Comparison of ENCODE assay signal across 8 mouse cellular contexts in the genomic region with DNA sequence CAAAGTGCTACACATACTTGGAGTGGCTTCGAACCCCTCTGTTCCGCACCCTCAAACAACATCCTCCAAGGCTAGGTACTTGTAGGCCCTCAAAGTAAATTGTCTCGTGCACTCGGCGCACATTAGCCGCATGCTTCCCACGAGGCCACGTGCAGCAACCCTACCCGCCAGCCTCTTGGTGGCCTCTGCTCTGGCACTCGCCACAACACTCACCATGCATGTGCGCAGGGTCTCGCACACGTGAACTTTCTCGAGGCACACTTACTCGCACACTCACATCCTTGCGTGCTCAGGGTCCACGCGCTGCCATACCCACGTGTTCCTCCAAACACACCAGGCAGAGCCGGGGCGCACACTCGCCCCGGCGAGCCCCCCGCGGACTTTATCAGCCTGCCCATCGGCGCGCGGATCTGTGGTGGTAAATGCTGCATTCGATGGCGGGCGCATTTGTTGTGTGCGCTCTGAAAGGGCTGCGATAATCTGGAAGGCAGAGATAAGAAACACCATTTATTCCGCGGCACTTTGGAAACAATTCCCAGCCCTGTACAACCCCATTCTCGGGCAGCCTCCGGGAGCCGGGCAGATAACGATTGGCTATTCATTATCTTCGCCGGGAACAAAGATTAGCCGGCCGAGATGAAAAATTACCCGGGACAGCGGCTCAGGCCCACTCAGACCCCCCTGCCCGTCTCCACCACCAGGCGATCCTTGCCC. TPM values are rescaled to one million over a fixed set of nuclear protein-coding genes. Genes with fewer than 3 reads are reported as not detected.
A peak's percentile ranks its signal among the peaks of the same experiment; 100 is the strongest.
DNase-seq lines count a peak whose midpoint lies in the region; ATAC-seq and TF ChIP-seq lines count a peak whose summit lies in the region.

No protein-coding gene starts in this region.

- no peak for TF ChIP-seq CTCF in midbrain, postnatal 0 days (IDR thresholded peaks at IDR 0.05)

- DNase-seq in heart, embryonic 10.5 days (ENCODE audit: low spot score), result no peak
- DNase-seq in heart, postnatal 4 days, result no peak
- no peak for DNase-seq in midbrain, postnatal 0 days (ENCODE audit: low spot score)
- no peak for DNase-seq in gastrocnemius, adult 18-20 months (ENCODE audit: low spot score)
- DNase-seq in gastrocnemius, postnatal 14 days, result no peak
- DNase-seq in right cerebral cortex, adult 2 months (ENCODE audit: low spot score in 2 of 2), result no peak

- H3K27me3 ChIP-seq in heart, embryonic 10.5 days (ENCODE audit: insufficient read depth, poor library complexity, severe bottlenecking), result peaks cover 94% of the 10 kb centered on the region
- H3K27me3 ChIP-seq in forebrain, embryonic 15.5 days, result peaks cover 86% of the 10 kb centered on the region
- peaks cover 96% of the 10 kb centered on the region for H3K27me3 ChIP-seq in limb, embryonic 15.5 days
- peaks cover 44% of the 10 kb centered on the region for H3K27me3 ChIP-seq in midbrain, postnatal 0 days (ENCODE audit: insufficient read depth, low read length)

- no peak overlapping the region; the same call in 1 of the 2 replicates for H3K9ac ChIP-seq in forebrain, embryonic 15.5 days (replicated peaks)
- H3K9ac ChIP-seq in limb, embryonic 15.5 days, result no peak overlapping the region
- H3K9ac ChIP-seq in midbrain, postnatal 0 days (replicated peaks; ENCODE audit: low read length, poor library complexity, severe bottlenecking), result no peak overlapping the region

- no peaks in the 10 kb centered on the region for H3K9me3 ChIP-seq in heart, embryonic 10.5 days
- no peaks in the 10 kb centered on the region for H3K9me3 ChIP-seq in forebrain, embryonic 15.5 days
- no peaks in the 10 kb centered on the region for H3K9me3 ChIP-seq in limb, embryonic 15.5 days
- no peaks in the 10 kb centered on the region for H3K9me3 ChIP-seq in midbrain, postnatal 0 days (ENCODE audit: low read length)

- intact Hi-C loops in gastrocnemius, postnatal 14 days (cut with DNase I; ENCODE audit: low total_unique reads), result loop anchor here (10.0 kb wide), 1 partner anchor 224 kb away; no protein-coding TSS in a partner anchor

- under 1% methylated on average over 49 of the region's 49 CpGs for WGBS in heart, embryonic 10.5 days
- WGBS in forebrain, embryonic 15.5 days, result 2% methylated on average over 49 of the region's 49 CpGs
- WGBS in limb, embryonic 15.5 days, result 5% methylated on average over 49 of the region's 49 CpGs
- 6% methylated on average over 49 of the region's 49 CpGs for WGBS in midbrain, postnatal 0 days

- H3K4me1 ChIP-seq in heart, embryonic 10.5 days, result peaks cover 36% of the 10 kb centered on the region
- peaks cover 33% of the 10 kb centered on the region for H3K4me1 ChIP-seq in forebrain, embryonic 15.5 days
- peaks cover 25% of the 10 kb centered on the region for H3K4me1 ChIP-seq in limb, embryonic 15.5 days
- 0 out of 2 replicates have a peak, but pooled peaks cover 2% of the 10 kb centered on the region for H3K4me1 ChIP-seq in midbrain, postnatal 0 days (ENCODE audit: insufficient read depth, low read length)

- no peaks in the 10 kb centered on the region for H3K36me3 ChIP-seq in heart, embryonic 10.5 days
- no peaks in the 10 kb centered on the region for H3K36me3 ChIP-seq in forebrain, embryonic 15.5 days
- H3K36me3 ChIP-seq in limb, embryonic 15.5 days, result no peaks in the 10 kb centered on the region
- no peaks in the 10 kb centered on the region for H3K36me3 ChIP-seq in midbrain, postnatal 0 days (ENCODE audit: insufficient read depth, low read length)

- peak; percentile 11; the same call in 1 of the 2 replicates for ATAC-seq in forebrain, embryonic 15.5 days (replicated peaks)
- ATAC-seq in limb, embryonic 15.5 days (ENCODE audit: insufficient number of reproducible peaks, low FRiP score, low TSS enrichment, low read depth), result no peak
- ATAC-seq in midbrain, postnatal 0 days (ENCODE audit: low FRiP score), result no peak

- H3K27ac ChIP-seq in heart, embryonic 10.5 days, result no peak overlapping the region
- H3K27ac ChIP-seq in forebrain, embryonic 15.5 days (replicated peaks), result no peak overlapping the region
- no peak overlapping the region for H3K27ac ChIP-seq in limb, embryonic 15.5 days
- H3K27ac ChIP-seq in midbrain, postnatal 0 days (ENCODE audit: low read depth, low read length), result no peak overlapping the region

- H3K4me2 ChIP-seq in forebrain, embryonic 15.5 days (replicated peaks), result peak overlapping the region; percentile 84
- peak overlapping the region; percentile 93; the same call in 1 of the 2 replicates for H3K4me2 ChIP-seq in limb, embryonic 15.5 days
- peak overlapping the region; percentile 65; the same call in 1 of the 2 replicates for H3K4me2 ChIP-seq in midbrain, postnatal 0 days (ENCODE audit: low read depth, low read length, poor library complexity, severe bottlenecking)

- peak overlapping the region; percentile 57 for H3K4me3 ChIP-seq in heart, embryonic 10.5 days
- peak overlapping the region; percentile 54 for H3K4me3 ChIP-seq in forebrain, embryonic 15.5 days
- H3K4me3 ChIP-seq in limb, embryonic 15.5 days, result peak overlapping the region; percentile 54; the same call in 1 of the 2 replicates
- no peak overlapping the region for H3K4me3 ChIP-seq in midbrain, postnatal 0 days (ENCODE audit: low read depth, low read length)

RNA-seq across cellular contexts. Expression of gene Gata2, which starts 3.2 kb away (rescaled TPM):
- 24.5 and 24.8 TPM in 2 replicates for polyA plus RNA-seq in heart, embryonic 10.5 days (2016; fragmentation: Nextera tagmentation; extraction: Ambion mirVana)
- total RNA-seq in heart, postnatal 4 days (2021), result 10 to 100 TPM; 15.2 to 16.8 TPM
- polyA plus RNA-seq in forebrain, embryonic 15.5 days (2015; fragmentation: Nextera tagmentation; extraction: Ambion mirVana), result 2.1 and 2.7 TPM in 2 replicates
- 21.8 and 21.9 TPM in 2 replicates for polyA plus RNA-seq in limb, embryonic 15.5 days (2015; fragmentation: Nextera tagmentation; extraction: Ambion mirVana)
- total RNA-seq in midbrain, postnatal 0 days (2014; rRNA removed), result 9.2 and 19.3 TPM in 2 replicates
- polyA plus RNA-seq in midbrain, postnatal 0 days (2015; fragmentation: Nextera tagmentation; extraction: Ambion mirVana), result 17.2 and 18.5 TPM in 2 replicates
- 1 to 10 TPM; 5.7 to 6.6 TPM for total RNA-seq in gastrocnemius, adult 18-20 months (2021)
- 1 to 10 TPM; 5.4 to 7.4 TPM for total RNA-seq in gastrocnemius, postnatal 14 days (2021)

RNA-seq across cellular contexts. Expression of gene Dnajb8, which starts 31.6 kb away (rescaled TPM):
- not detected in 2 replicates for polyA plus RNA-seq in heart, embryonic 10.5 days (2016; fragmentation: Nextera tagmentation; extraction: Ambion mirVana)
- not detected for total RNA-seq in heart, postnatal 4 days (2021)
- polyA plus RNA-seq in forebrain, embryonic 15.5 days (2015; fragmentation: Nextera tagmentation; extraction: Ambion mirVana), result not detected in 2 replicates
- not detected in 2 replicates for polyA plus RNA-seq in limb, embryonic 15.5 days (2015; fragmentation: Nextera tagmentation; extraction: Ambion mirVana)
- not detected in 2 replicates for total RNA-seq in midbrain, postnatal 0 days (2014; rRNA removed)
- not detected in 2 replicates for polyA plus RNA-seq in midbrain, postnatal 0 days (2015; fragmentation: Nextera tagmentation; extraction: Ambion mirVana)
- total RNA-seq in gastrocnemius, adult 18-20 months (2021), result not detected
- not detected for total RNA-seq in gastrocnemius, postnatal 14 days (2021)
